Mouse (Mus musculus): ENCODE measurements around the gene Tmem63c.

Tmem63c gene

DNA sequence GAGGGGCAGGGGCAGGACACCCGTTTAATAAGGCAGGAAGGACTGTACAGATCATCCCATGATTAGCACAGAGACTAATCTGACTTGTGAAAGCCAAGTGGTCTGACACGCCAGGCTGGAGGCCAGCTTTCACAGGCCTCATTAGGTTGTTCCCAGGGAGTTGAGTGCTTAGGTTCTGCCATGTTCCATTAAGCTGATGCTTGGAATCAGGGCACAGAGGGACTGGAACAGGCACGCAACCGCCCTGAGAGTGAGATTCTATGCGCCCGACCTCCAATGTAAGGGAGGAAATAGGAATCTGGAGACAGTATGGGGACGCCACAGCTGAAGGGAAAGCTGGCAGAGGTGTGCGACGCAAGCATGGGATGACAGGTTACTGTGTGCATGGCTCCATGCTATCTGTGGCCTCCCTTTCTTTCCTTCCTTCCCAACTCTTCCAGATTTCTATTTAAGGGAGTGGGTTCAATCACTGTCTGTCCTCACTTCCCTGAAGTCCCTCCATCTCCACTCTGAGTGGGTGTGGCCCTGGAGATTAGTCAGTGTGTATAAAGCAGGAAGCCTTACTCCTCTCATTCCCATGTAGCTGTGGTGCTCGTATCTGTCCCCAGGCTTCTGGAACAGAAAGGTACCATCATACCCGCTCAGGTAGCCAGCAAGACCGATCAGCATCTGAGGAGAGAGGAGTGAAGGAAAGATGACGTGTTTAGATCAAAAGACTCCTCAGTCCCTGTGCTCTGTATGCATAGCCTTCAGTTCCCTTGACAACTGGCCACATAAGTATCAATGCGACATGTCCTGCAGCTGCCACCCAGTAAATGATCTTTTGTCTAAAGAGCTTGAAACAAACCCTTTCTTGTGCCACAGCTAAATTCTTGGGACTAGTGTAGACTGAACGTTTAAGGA, 116.5 kb downstream of the Tmem63c start:
- DNase-seq: no peak

DNA sequence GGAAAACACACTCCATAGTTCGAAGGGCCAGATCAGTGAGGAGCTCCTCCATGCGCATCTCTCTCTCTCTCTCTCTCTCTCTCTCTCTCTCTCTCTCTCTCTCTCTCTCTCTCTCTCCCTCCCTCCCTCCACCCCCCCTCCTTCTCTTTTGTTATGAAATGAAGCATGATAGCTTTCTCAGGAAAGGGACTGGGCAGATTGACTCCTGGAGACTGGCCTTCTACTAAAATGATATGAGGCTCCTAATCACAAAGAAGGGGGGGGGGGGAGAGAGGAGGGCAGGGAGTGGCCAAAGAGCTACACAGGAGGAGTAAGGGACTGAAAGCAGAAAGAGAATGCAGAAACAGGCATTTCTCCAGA, 117.2 kb downstream of the Tmem63c start:
- no peak for DNase-seq

- DNase-seq: no peak
Measured at GRCm38 (mm10) chr12:87138768-87139167, 117.6 kb downstream of the Tmem63c start.
